Mouse (Mus musculus): Measurements from ENCODE around the gene Rap1gap2. TPM values are rescaled to one million over a fixed set of nuclear protein-coding genes. Genes with fewer than 3 reads are reported as not detected.

The Rap1gap2 gene
- polyA plus RNA-seq, 1 experiment from 2014 or later, result 5.5 TPM

DNA sequence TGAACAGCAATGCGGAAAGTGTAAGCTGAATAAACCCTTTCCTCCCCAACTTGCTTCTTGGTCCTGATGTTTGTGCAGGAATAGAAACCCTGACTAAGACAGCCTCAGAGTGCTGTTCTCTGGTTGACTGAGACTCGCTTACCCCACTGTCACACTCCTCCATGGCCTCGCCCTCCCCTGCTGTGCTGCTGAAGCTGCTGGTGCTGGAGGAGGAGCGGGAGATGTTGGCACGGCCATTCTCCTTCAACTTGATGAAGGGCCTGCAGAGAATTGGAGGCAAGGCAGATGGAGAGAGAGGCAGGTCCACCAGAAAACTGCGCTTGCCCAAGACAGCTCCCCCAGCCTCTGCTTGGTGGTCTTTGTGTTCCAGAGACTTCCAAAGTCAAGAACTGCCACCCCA lies 217.8 kb downstream of the Rap1gap2 start:
- Histone ChIP-seq H3K27ac (ENCODE audit: low read length) (no peak overlapping the region), H3K4me3 (ENCODE audit: low read length) (no peak overlapping the region), H3K4me2 (replicated peaks; ENCODE audit: low read depth, low read length) (no peak overlapping the region), H3K27me3 (ENCODE audit: insufficient read depth, low read length) (no peaks in the 10 kb centered on the region), H3K9ac (replicated peaks; ENCODE audit: low read length) (no peak overlapping the region), H3K4me1 (ENCODE audit: insufficient read depth, low read length) (no peaks in the 10 kb centered on the region), H3K9me3 (ENCODE audit: low read length) (no peaks in the 10 kb centered on the region), H3K36me3 (ENCODE audit: insufficient read depth, low read length) (no peaks in the 10 kb centered on the region)
- ATAC-seq (ENCODE audit: low FRiP score, low TSS enrichment), result no peak
- WGBS, result 65% methylated on average over 6 of the region's 6 CpGs

GRCm38 (mm10) chr11:74391899-74392298 lies 218.8 kb downstream of the Rap1gap2 start:
- Histone ChIP-seq H3K4me3 (ENCODE audit: low read length) (no peak overlapping the region), H3K27me3 (ENCODE audit: insufficient read depth, low read length) (no peaks in the 10 kb centered on the region), H3K4me1 (ENCODE audit: insufficient read depth, low read length) (no peaks in the 10 kb centered on the region), H3K9ac (replicated peaks; ENCODE audit: low read length) (no peak overlapping the region), H3K9me3 (ENCODE audit: low read length) (no peaks in the 10 kb centered on the region), H3K4me2 (replicated peaks; ENCODE audit: low read depth, low read length) (no peak overlapping the region), H3K27ac (ENCODE audit: low read length) (no peak overlapping the region), H3K36me3 (ENCODE audit: insufficient read depth, low read length) (no peaks in the 10 kb centered on the region)
- WGBS, result 87% methylated on average over 11 of the region's 11 CpGs
- no peak for ATAC-seq (ENCODE audit: low FRiP score, low TSS enrichment)

DNA sequence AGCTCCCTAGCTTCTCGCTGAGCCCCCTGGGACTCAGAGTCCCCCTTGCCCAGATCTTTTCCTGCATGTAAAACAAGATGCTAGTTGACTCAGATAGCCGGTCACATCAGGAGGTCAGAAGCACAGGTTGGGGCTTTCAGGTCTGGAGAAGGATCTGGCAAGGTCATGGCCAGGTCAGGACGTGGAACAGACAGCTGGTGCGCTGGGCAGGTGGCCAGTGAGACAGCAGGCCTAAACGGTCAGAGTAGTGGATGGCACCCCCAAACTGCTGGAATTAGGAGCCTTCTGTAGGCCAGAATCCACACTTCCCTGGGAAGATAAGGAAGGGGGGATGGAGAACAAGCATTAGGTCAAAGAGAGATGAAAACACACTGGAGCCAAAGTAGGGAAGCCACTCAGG lies 223.5 kb downstream of the Rap1gap2 start:
- H3K27me3 ChIP-seq (ENCODE audit: insufficient read depth, low read length), result no peaks in the 10 kb centered on the region
- 83% methylated on average over 5 of the region's 5 CpGs for WGBS
- ATAC-seq (ENCODE audit: low FRiP score, low TSS enrichment), result no peak
- H3K9me3 ChIP-seq (ENCODE audit: low read length), result no peaks in the 10 kb centered on the region
- H3K4me1 ChIP-seq (ENCODE audit: insufficient read depth, low read length), result 0 out of 2 replicates have a peak, but pooled peaks cover 5% of the 10 kb centered on the region
- H3K4me3 ChIP-seq (ENCODE audit: low read length), result no peak overlapping the region
- no peak overlapping the region for H3K27ac ChIP-seq (ENCODE audit: low read length)
- H3K9ac ChIP-seq (replicated peaks; ENCODE audit: low read length), result no peak overlapping the region
- H3K36me3 ChIP-seq (ENCODE audit: insufficient read depth, low read length), result no peaks in the 10 kb centered on the region
- H3K4me2 ChIP-seq (replicated peaks; ENCODE audit: low read depth, low read length), result no peak overlapping the region

DNA sequence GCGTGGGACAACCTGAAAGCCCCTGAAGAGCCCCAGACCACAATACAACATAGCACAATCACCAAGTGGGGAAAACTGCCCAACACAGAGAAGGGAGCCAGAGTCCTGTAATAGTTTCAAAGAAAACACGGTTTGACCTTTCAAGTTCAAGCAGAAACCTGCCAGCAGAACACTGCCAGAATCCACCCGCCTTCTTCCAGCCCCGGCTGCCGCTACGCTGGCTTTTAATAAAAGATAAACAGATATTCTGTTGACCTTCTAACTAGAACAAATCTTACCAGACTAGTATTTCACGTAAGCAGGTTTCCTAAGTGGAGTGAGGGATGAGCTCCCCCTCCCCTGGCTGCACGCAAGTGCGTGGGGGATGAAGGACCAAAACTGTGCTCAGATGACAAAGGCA lies 225.0 kb downstream of the Rap1gap2 start:
- Histone ChIP-seq H3K4me1 (ENCODE audit: insufficient read depth, low read length) (0 out of 2 replicates have a peak, but pooled peaks cover 5% of the 10 kb centered on the region), H3K9ac (replicated peaks; ENCODE audit: low read length) (no peak overlapping the region), H3K27me3 (ENCODE audit: insufficient read depth, low read length) (no peaks in the 10 kb centered on the region), H3K36me3 (ENCODE audit: insufficient read depth, low read length) (no peaks in the 10 kb centered on the region), H3K9me3 (ENCODE audit: low read length) (no peaks in the 10 kb centered on the region), H3K4me3 (ENCODE audit: low read length) (no peak overlapping the region), H3K27ac (ENCODE audit: low read length) (no peak overlapping the region), H3K4me2 (replicated peaks; ENCODE audit: low read depth, low read length) (no peak overlapping the region)
- ATAC-seq (ENCODE audit: low FRiP score, low TSS enrichment), result no peak
- WGBS, result 54% methylated on average over 9 of the region's 9 CpGs

DNA sequence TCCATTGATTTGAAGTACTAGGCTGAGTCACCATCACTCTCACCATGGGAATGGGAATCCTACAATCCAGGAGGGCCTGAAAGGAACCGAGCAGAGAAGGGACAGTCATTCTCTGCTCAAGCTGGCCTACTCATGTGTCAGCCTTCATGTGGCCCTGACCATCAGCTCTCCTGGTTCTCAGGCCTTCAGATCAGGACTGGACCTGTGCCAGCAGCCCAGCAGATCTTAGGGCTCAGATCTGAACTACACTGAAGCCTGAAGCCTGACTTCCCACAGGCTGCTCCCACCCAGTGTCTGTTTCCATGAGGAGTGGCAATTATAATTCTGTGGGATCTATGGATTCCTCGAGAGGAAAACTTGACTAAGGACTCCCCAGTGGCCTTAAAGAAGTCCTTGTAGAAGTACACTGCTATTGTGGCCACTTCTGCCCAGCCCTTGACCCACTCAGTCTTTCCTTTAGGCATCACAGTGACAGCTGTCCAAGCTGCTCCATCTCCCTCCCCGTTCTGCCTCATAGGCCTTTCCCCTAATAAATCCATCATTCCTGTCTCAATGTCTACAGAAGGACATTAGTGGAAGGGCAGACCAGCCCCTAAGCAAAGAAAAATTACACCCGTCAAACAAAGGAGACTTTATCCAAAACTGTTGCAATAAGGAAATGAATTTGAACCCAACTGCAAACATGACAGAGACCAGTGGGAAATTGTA lies 231.4 kb downstream of the Rap1gap2 start:
- Histone ChIP-seq H3K9ac (replicated peaks; ENCODE audit: low read length) (no peak overlapping the region), H3K4me3 (ENCODE audit: low read length) (no peak overlapping the region), H3K36me3 (ENCODE audit: insufficient read depth, low read length) (no peaks in the 10 kb centered on the region), H3K27ac (ENCODE audit: low read length) (no peak overlapping the region), H3K4me1 (ENCODE audit: insufficient read depth, low read length) (no peaks in the 10 kb centered on the region), H3K27me3 (ENCODE audit: insufficient read depth, low read length) (no peaks in the 10 kb centered on the region), H3K9me3 (ENCODE audit: low read length) (no peaks in the 10 kb centered on the region), H3K4me2 (replicated peaks; ENCODE audit: low read depth, low read length) (no peak overlapping the region)
- ATAC-seq (ENCODE audit: low FRiP score, low TSS enrichment), result no peak
- 66% methylated on average over 4 of the region's 4 CpGs for WGBS

DNA sequence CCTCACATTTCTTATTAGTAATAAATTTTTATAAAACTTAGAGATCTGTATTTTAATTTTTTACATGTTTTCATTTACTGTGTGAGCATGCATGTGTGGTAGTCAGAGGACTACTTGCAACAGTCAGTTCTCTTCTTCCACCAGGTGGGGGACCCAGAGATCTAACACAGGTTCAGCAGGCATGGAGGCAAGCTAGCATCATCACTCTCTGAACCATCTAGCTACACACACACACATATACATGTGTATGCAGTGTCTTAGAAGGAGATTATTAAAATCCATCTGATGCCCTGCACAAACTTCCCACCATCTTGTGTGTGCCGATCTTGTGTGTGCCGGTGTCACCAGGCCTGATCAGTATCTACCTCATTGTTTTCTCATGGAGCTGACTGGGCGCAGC lies 233.9 kb downstream of the Rap1gap2 start:
- no peaks in the 10 kb centered on the region for H3K36me3 ChIP-seq (ENCODE audit: insufficient read depth, low read length)
- no peak overlapping the region for H3K4me2 ChIP-seq (replicated peaks; ENCODE audit: low read depth, low read length)
- 70% methylated on average over 3 of the region's 3 CpGs for WGBS
- H3K27me3 ChIP-seq (ENCODE audit: insufficient read depth, low read length), result 0 out of 2 replicates have a peak, but pooled peaks cover 3% of the 10 kb centered on the region
- H3K4me1 ChIP-seq (ENCODE audit: insufficient read depth, low read length), result no peaks in the 10 kb centered on the region
- no peak overlapping the region for H3K9ac ChIP-seq (replicated peaks; ENCODE audit: low read length)
- H3K9me3 ChIP-seq (ENCODE audit: low read length), result no peaks in the 10 kb centered on the region
- no peak for ATAC-seq (ENCODE audit: low FRiP score, low TSS enrichment)
- H3K4me3 ChIP-seq (ENCODE audit: low read length), result no peak overlapping the region
- no peak overlapping the region for H3K27ac ChIP-seq (ENCODE audit: low read length)

GRCm38 (mm10) chr11:74371393-74372100 lies 239.2 kb downstream of the Rap1gap2 start:
- Histone ChIP-seq H3K36me3 (ENCODE audit: insufficient read depth, low read length) (no peaks in the 10 kb centered on the region), H3K4me2 (replicated peaks; ENCODE audit: low read depth, low read length) (no peak overlapping the region), H3K4me3 (ENCODE audit: low read length) (no peak overlapping the region), H3K9me3 (ENCODE audit: low read length) (no peaks in the 10 kb centered on the region), H3K27ac (ENCODE audit: low read length) (no peak overlapping the region), H3K4me1 (ENCODE audit: insufficient read depth, low read length) (no peaks in the 10 kb centered on the region), H3K9ac (replicated peaks; ENCODE audit: low read length) (no peak overlapping the region), H3K27me3 (ENCODE audit: insufficient read depth, low read length) (peaks cover 8% of the 10 kb centered on the region; the same call in 1 of the 2 replicates)
- ATAC-seq (ENCODE audit: low FRiP score, low TSS enrichment), result peak; percentile 82
- WGBS, result 12% methylated on average over 22 of the region's 22 CpGs

- H3K36me3 ChIP-seq (ENCODE audit: insufficient read depth, low read length), result no peaks in the 10 kb centered on the region
- 79% methylated on average over 1 of the region's 1 CpGs for WGBS
- ATAC-seq (ENCODE audit: low FRiP score, low TSS enrichment), result no peak
- no peak within 1 kb of the TSS for H3K27ac ChIP-seq (ENCODE audit: low read length)
- no peaks in the 10 kb centered on the region for H3K4me1 ChIP-seq (ENCODE audit: insufficient read depth, low read length)
- peaks cover 4% of the 10 kb centered on the region; the same call in 1 of the 2 replicates for H3K9me3 ChIP-seq (ENCODE audit: low read length)
- no peak within 1 kb of the TSS for H3K9ac ChIP-seq (replicated peaks; ENCODE audit: low read length)
- no peak within 1 kb of the TSS for H3K4me3 ChIP-seq (ENCODE audit: low read length)
- no peak within 1 kb of the TSS for H3K4me2 ChIP-seq (replicated peaks; ENCODE audit: low read depth, low read length)
- no peaks in the 10 kb centered on the region for H3K27me3 ChIP-seq (ENCODE audit: insufficient read depth, low read length)
Observed at GRCm38 (mm10) chr11:74361769-74362168, 248.9 kb downstream of the Rap1gap2 start, which contains the start of gene Olfr412. Gene Olfr412 (plus strand): TSS chr11:74362069.

DNA sequence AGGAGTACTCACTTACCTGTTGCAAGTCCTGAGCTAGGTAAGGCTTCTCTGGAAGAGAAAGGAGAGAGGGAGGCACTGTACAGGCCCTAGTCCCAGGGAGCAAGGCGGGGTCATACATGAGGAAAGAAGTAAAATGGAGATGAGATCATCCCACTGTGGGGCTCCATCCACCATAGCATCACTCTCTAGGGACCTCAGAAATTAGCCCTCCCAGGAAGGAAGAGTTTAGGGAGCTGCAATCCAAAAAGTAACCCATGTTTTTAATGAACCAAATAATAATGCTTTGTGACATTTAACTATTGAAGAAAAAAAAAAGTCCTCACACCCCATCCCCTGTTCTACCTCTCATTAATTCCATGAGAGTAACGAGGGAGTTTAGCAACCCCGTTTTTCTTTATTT lies 258.2 kb downstream of the Rap1gap2 start, which contains the start of gene Olfr411:
Gene Olfr411 (minus strand): TSS at position 101 of the 400 bp plus-strand sequence.
- Histone ChIP-seq H3K4me2 (replicated peaks; ENCODE audit: low read depth, low read length) (no peak within 1 kb of the TSS), H3K4me1 (ENCODE audit: insufficient read depth, low read length) (no peaks in the 10 kb centered on the region), H3K4me3 (ENCODE audit: low read length) (no peak within 1 kb of the TSS), H3K27ac (ENCODE audit: low read length) (no peak within 1 kb of the TSS), H3K9me3 (ENCODE audit: low read length) (no peaks in the 10 kb centered on the region), H3K27me3 (ENCODE audit: insufficient read depth, low read length) (no peaks in the 10 kb centered on the region), H3K36me3 (ENCODE audit: insufficient read depth, low read length) (no peaks in the 10 kb centered on the region), H3K9ac (replicated peaks; ENCODE audit: low read length) (no peak within 1 kb of the TSS)
- no peak for ATAC-seq (ENCODE audit: low FRiP score, low TSS enrichment)
- WGBS, result 79% methylated on average over 3 of the region's 3 CpGs

GRCm38 (mm10) chr11:74337931-74338330 lies 272.8 kb downstream of the Rap1gap2 start, which contains the start of gene Olfr410:
Gene Olfr410 (minus strand): TSS chr11:74338031.
- Histone ChIP-seq H3K9me3 (ENCODE audit: low read length) (no peaks in the 10 kb centered on the region), H3K27ac (ENCODE audit: low read length) (no peak within 1 kb of the TSS), H3K36me3 (ENCODE audit: insufficient read depth, low read length) (no peaks in the 10 kb centered on the region), H3K4me3 (ENCODE audit: low read length) (no peak within 1 kb of the TSS), H3K9ac (replicated peaks; ENCODE audit: low read length) (no peak within 1 kb of the TSS), H3K4me1 (ENCODE audit: insufficient read depth, low read length) (no peaks in the 10 kb centered on the region), H3K4me2 (replicated peaks; ENCODE audit: low read depth, low read length) (no peak within 1 kb of the TSS), H3K27me3 (ENCODE audit: insufficient read depth, low read length) (no peaks in the 10 kb centered on the region)
- WGBS, result 86% methylated on average over 6 of the region's 6 CpGs
- ATAC-seq (ENCODE audit: low FRiP score, low TSS enrichment), result no peak
